Mouse (Mus musculus) intestine, embryonic 14.5 days (tissue): Measurements from ENCODE around the gene Fuca2. TPM values are rescaled to one million over a fixed set of nuclear protein-coding genes. Genes with fewer than 3 reads are reported as not detected.
A peak's percentile ranks its signal among the peaks of the same experiment; 100 is the strongest.
"Not testable (repeated sequence)": the region's sequence is repeated elsewhere in the genome, so short reads cannot be mapped to it uniquely, and the experiment has no call there.

Experiments
- ATAC-seq: fragments of 200-750 bp; cut with Nextera tagmentation; replicated peaks from 2 replicates; pipeline ENCODE4 v1.8.0; 2017; ENCODE audit warnings: low read depth, moderate number of reproducible peaks, moderate TSS enrichment, moderate library complexity; ENCODE audit not compliant: low FRiP score, low TSS enrichment
- DNase-seq: peaks from one replicate; pipeline ENCODE4 v3.0.0-alpha.2; 2018; ENCODE audit warnings: low spot score
- H3K27ac ChIP-seq: fragments of 300-500 bp; sonication (generic); 2 replicates; pipeline ENCODE4 v1.5.1; 2014; ENCODE audit warnings: low read depth, mild to moderate bottlenecking, control low read depth
- H3K27me3 ChIP-seq: fragments of 300-500 bp; sonication (generic); replicated peaks from 2 replicates; pipeline ENCODE4 v1.6.1; 2014; ENCODE audit warnings: low read length, control low read depth; ENCODE audit not compliant: control insufficient read depth, insufficient read depth
- H3K36me3 ChIP-seq: fragments of 300-500 bp; sonication (generic); 2 replicates; pipeline ENCODE4 v1.6.1; 2014; ENCODE audit warnings: low read length, control low read depth; ENCODE audit not compliant: control insufficient read depth, insufficient read depth
- H3K4me1 ChIP-seq: fragments of 300-500 bp; sonication (generic); replicated peaks from 2 replicates; pipeline ENCODE4 v1.6.1; 2014; ENCODE audit warnings: low read length, control low read depth, mixed read lengths; ENCODE audit not compliant: control insufficient read depth, insufficient read depth
- H3K4me2 ChIP-seq: fragments of 300-500 bp; sonication (generic); 2 replicates; pipeline ENCODE4 v1.6.1; 2014; ENCODE audit warnings: low read length
- H3K4me3 ChIP-seq: fragments of 300-500 bp; sonication (generic); 2 replicates; pipeline ENCODE4 v1.5.1; 2014; ENCODE audit warnings: low read depth, low read length, control low read depth, mixed read lengths
- H3K9ac ChIP-seq: fragments of 300-500 bp; sonication (generic); 2 replicates; pipeline ENCODE4 v1.6.1; 2014; ENCODE audit warnings: mild to moderate bottlenecking, low read length
- H3K9me3 ChIP-seq: fragments of 300-500 bp; sonication (generic); 2 replicates; pipeline ENCODE4 v1.6.1; 2016; ENCODE audit warnings: low read length, control low read depth; ENCODE audit not compliant: control insufficient read depth
- WGBS: fragments of 180-500 bp; shearing (Covaris S2); extraction: QIAGEN DNeasy Blood & Tissue Kit; methylation state at CpG from one replicate; pipeline ENCODE4 v1.1.7; 2014; 5-methylcytosine and 5-hydroxymethylcytosine counted together
- polyA plus RNA-seq: library from polyadenylated mRNA; unstranded; fragments of >200 nt; fragmentation: Nextera tagmentation; extraction: Ambion mirVana; gene quantifications from 2 replicates; pipeline ENCODE4 v1.2.1, GENCODE M21; 2014

The Fuca2 gene
- polyA plus RNA-seq: 58.3 and 62.5 TPM in 2 replicates

DNA sequence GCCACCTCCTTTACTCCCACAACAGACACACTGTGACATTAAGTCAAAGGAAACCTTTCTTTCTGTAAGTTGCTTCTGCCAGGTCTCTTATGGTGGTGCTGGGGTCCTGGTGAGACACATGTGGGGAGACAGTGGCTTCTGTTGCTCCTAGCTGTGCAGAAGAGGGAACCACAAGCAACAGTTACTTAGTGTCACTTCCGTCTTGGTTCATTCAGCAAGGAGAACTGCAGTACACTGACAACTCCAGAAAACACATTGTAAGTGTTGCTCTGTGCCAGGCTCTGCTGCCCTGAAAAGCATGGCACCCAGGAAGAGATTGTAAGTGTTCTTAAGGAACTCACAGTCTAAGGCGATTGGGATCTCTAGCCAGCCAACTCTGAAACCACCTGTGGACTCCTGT, at the start of gene Fuca2:
TSS of gene Fuca2 (plus strand) at position 210 of the 400 bp plus-strand sequence.
- WGBS: 87% methylated on average over 2 of the region's 2 CpGs
- Histone ChIP-seq H3K4me1 (0 out of 2 replicates have a peak, but pooled peaks cover 5% of the 10 kb centered on the region), H3K4me2 (no peak within 1 kb of the TSS), H3K27ac (no peak within 1 kb of the TSS), H3K4me3 (no peak within 1 kb of the TSS), H3K27me3 (no peaks in the 10 kb centered on the region), H3K9ac (no peak within 1 kb of the TSS), H3K9me3 (no peaks in the 10 kb centered on the region), H3K36me3 (no peaks in the 10 kb centered on the region)
- ATAC-seq: no peak
- DNase-seq: no peak

DNA sequence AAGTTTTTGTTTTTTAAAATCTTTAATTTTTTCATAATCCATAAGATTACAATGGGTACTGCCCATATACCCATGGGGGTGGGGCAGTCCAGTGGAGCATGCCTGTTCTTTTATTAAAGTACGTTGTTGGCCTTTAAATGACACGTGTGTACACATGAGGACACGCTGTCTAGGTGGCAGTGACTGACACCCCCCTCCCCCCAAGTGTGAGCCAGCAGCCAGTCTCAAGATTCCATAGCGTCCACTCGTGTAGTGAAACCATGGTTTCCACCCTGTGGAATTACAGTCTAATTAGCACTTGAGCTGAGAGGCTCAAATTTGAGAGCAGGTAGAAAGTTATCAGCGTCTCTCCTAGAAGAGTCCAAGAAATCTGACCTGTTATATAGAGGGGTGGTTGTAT, 47.7 kb upstream of the Fuca2 start:
- H3K4me1 ChIP-seq: no peaks in the 10 kb centered on the region; the same call in 1 of the 2 replicates
- H3K9ac ChIP-seq: no peak overlapping the region
- H3K9me3 ChIP-seq: no peaks in the 10 kb centered on the region
- H3K27ac ChIP-seq: no peak overlapping the region
- H3K27me3 ChIP-seq: no peaks in the 10 kb centered on the region
- DNase-seq: no peak
- ATAC-seq: no peak
- H3K4me3 ChIP-seq: no peak overlapping the region
- no peak overlapping the region for H3K4me2 ChIP-seq
- WGBS: 85% methylated on average over 6 of the region's 6 CpGs
- H3K36me3 ChIP-seq: no peaks in the 10 kb centered on the region

- Histone ChIP-seq H3K36me3 (no peaks in the 10 kb centered on the region), H3K9ac (no peak overlapping the region), H3K27me3 (no peaks in the 10 kb centered on the region), H3K4me3 (no peak overlapping the region), H3K27ac (no peak overlapping the region), H3K4me1 (no peaks in the 10 kb centered on the region; the same call in 1 of the 2 replicates), H3K4me2 (no peak overlapping the region), H3K9me3 (no peaks in the 10 kb centered on the region)
- no peak for ATAC-seq
- no peak for DNase-seq
- WGBS: 61% methylated on average over 13 of the region's 13 CpGs
Observed at GRCm38 (mm10) chr10:13453200-13453990, 45.9 kb upstream of the Fuca2 start.

GRCm38 (mm10) chr10:13464295-13464694, 35.0 kb upstream of the Fuca2 start:
- not testable (repeated sequence) for H3K4me1 ChIP-seq, H3K27ac ChIP-seq, ATAC-seq, H3K9me3 ChIP-seq, H3K36me3 ChIP-seq, DNase-seq, H3K27me3 ChIP-seq, H3K4me2 ChIP-seq, H3K9ac ChIP-seq, H3K4me3 ChIP-seq
- 82% methylated on average over 3 of the region's 3 CpGs for WGBS

- H3K4me3 ChIP-seq: no peak overlapping the region
- no peak overlapping the region for H3K27ac ChIP-seq
- whole genome bisulfite sequencing: 73% methylated on average over 5 of the region's 5 CpGs
- H3K4me2 ChIP-seq: no peak overlapping the region
- no peak overlapping the region for H3K9ac ChIP-seq
- H3K36me3 ChIP-seq: no peaks in the 10 kb centered on the region
- DNase-seq (no peak), ATAC-seq (no peak)
- H3K27me3 ChIP-seq: peaks cover 2% of the 10 kb centered on the region
- no peaks in the 10 kb centered on the region for H3K4me1 ChIP-seq
- no peaks in the 10 kb centered on the region for H3K9me3 ChIP-seq
Observed at GRCm38 (mm10) chr10:13466925-13467324, 32.4 kb upstream of the Fuca2 start.

DNA sequence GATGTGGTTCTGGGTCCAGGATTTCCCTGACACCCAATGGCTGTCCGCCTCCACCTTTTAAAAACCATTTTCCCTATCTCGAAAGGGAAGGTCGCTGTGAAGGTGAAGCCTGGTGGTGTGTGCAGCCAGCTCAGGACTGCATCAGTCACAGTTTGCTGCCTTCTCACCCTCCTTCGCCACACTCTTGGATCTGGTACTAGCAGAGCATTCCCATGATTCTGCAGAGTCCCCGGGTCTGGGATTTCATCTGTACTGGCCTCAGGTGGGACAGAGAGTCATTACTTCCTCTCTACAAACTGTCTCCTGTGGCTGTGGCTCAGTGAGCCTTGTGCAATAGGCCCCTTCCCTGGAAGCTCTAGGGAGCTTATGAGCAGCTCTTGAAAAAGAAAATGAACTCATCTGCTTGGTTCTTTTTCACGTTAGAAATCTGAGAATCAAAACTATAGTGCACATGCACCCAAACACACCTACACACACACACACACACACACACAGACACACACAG, 31.3 kb upstream of the Fuca2 start:
- DNase-seq: not testable (repeated sequence)

GRCm38 (mm10) chr10:13470236-13470635, 29.1 kb upstream of the Fuca2 start:
- DNase-seq (no peak), ATAC-seq (no peak)

More for the DNA sequence above, 31.3 kb upstream of the Fuca2 start:
- not testable (repeated sequence) for H3K4me1 ChIP-seq, H3K27ac ChIP-seq, H3K9ac ChIP-seq, H3K4me3 ChIP-seq, H3K36me3 ChIP-seq, H3K4me2 ChIP-seq, H3K9me3 ChIP-seq, ATAC-seq
- peaks cover 13% of the 10 kb centered on the region for H3K27me3 ChIP-seq
- whole genome bisulfite sequencing: 78% methylated on average over 6 of the region's 6 CpGs

GRCm38 (mm10) chr10:13473287-13473832, 26.0 kb upstream of the Fuca2 start:
- no peaks in the 10 kb centered on the region for H3K36me3 ChIP-seq
- H3K27ac ChIP-seq: no peak overlapping the region
- no peak for ATAC-seq
- peaks cover 38% of the 10 kb centered on the region for H3K27me3 ChIP-seq
- 15% methylated on average over 17 of the region's 17 CpGs for WGBS
- peak overlapping the region; percentile 66 for H3K9ac ChIP-seq
- H3K4me1 ChIP-seq: peaks cover 9% of the 10 kb centered on the region
- peak overlapping the region; percentile 46 for H3K4me3 ChIP-seq
- no peaks in the 10 kb centered on the region for H3K9me3 ChIP-seq
- H3K4me2 ChIP-seq: peak overlapping the region; percentile 83
- peak; percentile 54 for DNase-seq

More at GRCm38 (mm10) chr10:13470236-13470635, 29.1 kb upstream of the Fuca2 start:
- Histone ChIP-seq H3K9me3 (no peaks in the 10 kb centered on the region), H3K9ac (no peak overlapping the region), H3K4me1 (peaks cover 9% of the 10 kb centered on the region), H3K4me2 (no peak overlapping the region), H3K27me3 (peaks cover 24% of the 10 kb centered on the region), H3K4me3 (no peak overlapping the region), H3K27ac (no peak overlapping the region), H3K36me3 (no peaks in the 10 kb centered on the region)
- 91% methylated on average over 3 of the region's 3 CpGs for WGBS
